Mouse (Mus musculus) small intestine, adult 2 months (tissue): Measurements from ENCODE around the gene Ndufa3.

Experiments used
- CTCF ChIP-seq: fragments of 200-500 bp; IDR thresholded peaks from 2 replicates; pipeline ENCODE4 v1.5.1; 2012; ENCODE audit warnings: low read depth, mild to moderate bottlenecking, control low read depth, inconsistent platforms, low read length, moderate library complexity, mixed read lengths; ENCODE audit not compliant: insufficient replicate concordance, insufficient read length; ENCODE audit errors: extremely low read depth
- POLR2A ChIP-seq: fragments of 200-500 bp; IDR thresholded peaks from 2 replicates; pipeline ENCODE4 v1.6.1; 2012; ENCODE audit warnings: low read depth, mild to moderate bottlenecking, control low read depth, inconsistent platforms, low read length, moderate library complexity

DNA sequence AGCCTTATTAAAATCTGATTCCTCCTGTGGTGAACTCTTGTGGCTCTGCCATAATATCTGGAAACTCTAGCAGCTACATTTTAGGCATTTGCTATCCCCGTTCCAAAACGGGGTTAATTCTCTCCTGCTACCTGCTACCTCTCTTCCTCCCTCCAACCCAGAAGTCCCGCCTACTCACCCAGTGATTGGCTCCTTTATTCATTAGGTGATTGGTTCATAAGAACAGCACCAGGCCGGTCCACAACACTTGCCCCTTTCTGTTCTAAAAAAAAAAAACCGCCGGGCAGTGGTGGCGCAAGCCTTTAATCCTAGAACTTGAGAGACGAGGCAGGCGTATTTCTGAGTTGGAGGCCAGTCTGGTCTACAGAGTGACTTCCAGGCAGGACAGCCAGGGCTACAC lies 22.0 kb upstream of the Ndufa3 start:
- no peak for TF ChIP-seq POLR2A
- TF ChIP-seq CTCF, result no peak
